Mouse (Mus musculus) retina, postnatal 7 days (tissue): ENCODE data around the gene Nlrc5.
A peak's percentile ranks its signal among the peaks of the same experiment; 100 is the strongest.

Source experiments
- DNase-seq: peaks from one replicate; pipeline ENCODE4 v3.0.0-alpha.2; 2012; ENCODE audit warnings: low read depth, low spot score

The Nlrc5 gene

GRCm38 (mm10) chr8:94469656-94470055, 35.5 kb downstream of the Nlrc5 start:
- no peak for DNase-seq

GRCm38 (mm10) chr8:94470794-94471193, 36.6 kb downstream of the Nlrc5 start:
- no peak for DNase-seq

DNA sequence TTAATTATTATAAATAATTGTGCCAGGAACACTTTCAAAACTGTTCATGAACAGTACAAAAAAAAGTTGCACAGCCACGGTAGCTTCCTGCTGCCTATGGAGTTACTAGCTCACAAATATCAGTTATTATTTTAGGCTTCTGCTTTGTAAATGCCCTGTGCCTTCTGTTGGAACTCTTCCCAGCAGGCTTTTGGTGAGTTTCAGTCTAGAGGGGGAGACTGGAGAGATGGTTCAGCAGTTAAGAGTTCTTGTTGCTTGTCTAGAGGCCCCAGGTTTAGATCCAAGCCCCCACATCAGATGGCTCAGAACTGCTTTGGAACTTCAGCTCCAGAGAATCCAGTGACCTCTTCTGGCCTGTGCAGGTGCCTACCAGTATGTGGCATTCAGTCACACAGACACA, 37.1 kb downstream of the Nlrc5 start:
- no peak for DNase-seq

DNA sequence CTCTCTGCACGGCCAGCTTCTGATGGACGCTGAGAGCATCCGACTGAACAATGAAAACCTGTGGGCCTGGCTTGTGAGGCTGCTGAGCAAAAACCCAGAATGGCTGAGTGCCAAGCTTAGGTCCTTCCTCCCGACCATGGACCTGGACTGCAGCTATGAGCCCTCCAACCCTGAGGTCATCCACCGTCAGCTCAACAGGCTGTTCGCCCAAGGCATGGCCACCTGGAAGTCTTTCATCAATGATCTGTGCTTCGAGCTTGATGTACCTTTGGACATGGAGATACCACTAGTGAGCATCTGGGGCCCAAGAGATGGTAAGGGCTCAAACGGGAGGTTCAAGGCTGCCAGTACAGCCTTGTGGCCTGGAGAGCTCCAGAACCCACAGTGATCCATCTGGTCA, 38.6 kb downstream of the Nlrc5 start:
- DNase-seq = no peak

- DNase-seq = no peak
Measured at GRCm38 (mm10) chr8:94473431-94473830, 39.3 kb downstream of the Nlrc5 start.

- no peak for DNase-seq
Measured at GRCm38 (mm10) chr8:94475786-94476185, 41.6 kb downstream of the Nlrc5 start.

DNA sequence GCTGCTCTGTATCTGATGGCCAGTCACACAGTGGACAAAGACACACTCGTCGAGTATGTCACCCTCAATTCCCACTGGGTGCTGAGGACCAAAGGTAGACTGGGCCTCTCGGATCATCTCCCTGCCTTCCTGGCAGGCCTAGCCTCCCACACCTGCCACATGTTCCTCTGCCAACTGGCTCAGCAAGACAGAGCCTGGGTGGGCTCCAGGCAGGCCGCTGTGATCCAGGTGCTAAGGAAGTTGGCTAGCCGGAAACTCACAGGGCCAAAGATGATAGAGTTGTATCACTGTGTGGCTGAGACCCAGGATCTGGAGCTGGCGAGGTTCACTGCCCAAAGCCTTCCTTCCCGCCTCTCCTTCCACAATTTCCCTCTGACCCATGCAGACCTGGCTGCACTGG, 42.7 kb downstream of the Nlrc5 start:
- DNase-seq = no peak

DNA sequence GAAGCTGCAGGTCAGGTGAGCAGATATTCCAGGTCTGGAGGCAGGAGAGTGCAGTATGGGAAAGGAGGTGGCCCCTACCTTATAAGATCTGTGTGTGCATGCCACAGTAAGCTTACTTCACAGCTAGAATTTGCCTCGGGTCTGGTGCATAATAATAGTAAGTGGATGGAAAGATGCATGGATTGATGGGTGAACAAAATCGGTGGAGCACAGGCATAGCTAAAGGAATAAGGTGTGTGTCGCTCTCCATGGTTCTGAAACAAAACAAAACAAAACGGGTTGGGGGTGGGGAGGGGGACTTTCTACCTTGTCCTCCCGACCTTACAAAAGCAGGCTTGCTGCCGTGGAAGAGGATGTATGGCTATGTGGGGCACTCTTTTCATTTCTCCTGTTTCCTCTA, 47.9 kb downstream of the Nlrc5 start:
- no peak for DNase-seq

- DNase-seq = no peak
Measured at GRCm38 (mm10) chr8:94485288-94485687, 51.1 kb downstream of the Nlrc5 start.

GRCm38 (mm10) chr8:94485882-94486281, 51.7 kb downstream of the Nlrc5 start:
- peak; percentile 8 for DNase-seq

- DNase-seq = no peak
Measured at GRCm38 (mm10) chr8:94488016-94488415, 53.9 kb downstream of the Nlrc5 start.

GRCm38 (mm10) chr8:94489809-94490483, 55.8 kb downstream of the Nlrc5 start:
- DNase-seq = no peak

DNA sequence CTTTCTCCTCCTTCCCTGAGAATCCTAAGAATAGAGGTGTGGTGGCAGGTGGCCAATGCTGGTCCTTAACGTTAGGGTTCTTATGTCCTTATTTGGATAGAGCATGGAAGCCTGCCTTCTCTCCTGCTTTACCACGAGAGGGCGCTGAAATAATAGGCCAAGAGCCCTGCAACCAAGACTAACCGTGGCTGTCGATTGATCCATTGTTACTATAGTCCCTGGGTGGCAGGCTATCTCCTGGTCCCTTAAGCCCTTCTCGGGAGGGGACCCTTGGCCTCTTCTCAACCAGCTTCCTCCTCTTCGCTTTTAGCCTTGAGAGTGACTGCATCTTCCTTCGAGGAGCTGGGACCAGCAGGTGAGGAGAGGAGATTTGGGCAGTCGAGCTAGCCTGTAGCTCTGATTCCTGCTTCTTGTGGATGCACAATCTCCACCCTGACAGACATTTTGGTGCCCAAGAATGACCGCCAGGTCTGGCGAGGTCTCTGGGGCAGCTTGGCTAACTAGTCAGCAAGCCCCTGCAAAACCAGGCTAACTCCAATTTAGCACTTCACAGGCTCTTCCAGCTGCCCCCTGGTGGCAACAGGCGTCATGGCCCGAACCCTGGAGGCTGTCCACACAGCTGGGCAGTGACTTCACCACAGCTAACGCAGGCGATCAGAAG, 58.0 kb downstream of the Nlrc5 start:
- DNase-seq = peak; percentile 45

- DNase-seq = no peak
Measured at GRCm38 (mm10) chr8:94493240-94493639, 59.1 kb downstream of the Nlrc5 start.

DNA sequence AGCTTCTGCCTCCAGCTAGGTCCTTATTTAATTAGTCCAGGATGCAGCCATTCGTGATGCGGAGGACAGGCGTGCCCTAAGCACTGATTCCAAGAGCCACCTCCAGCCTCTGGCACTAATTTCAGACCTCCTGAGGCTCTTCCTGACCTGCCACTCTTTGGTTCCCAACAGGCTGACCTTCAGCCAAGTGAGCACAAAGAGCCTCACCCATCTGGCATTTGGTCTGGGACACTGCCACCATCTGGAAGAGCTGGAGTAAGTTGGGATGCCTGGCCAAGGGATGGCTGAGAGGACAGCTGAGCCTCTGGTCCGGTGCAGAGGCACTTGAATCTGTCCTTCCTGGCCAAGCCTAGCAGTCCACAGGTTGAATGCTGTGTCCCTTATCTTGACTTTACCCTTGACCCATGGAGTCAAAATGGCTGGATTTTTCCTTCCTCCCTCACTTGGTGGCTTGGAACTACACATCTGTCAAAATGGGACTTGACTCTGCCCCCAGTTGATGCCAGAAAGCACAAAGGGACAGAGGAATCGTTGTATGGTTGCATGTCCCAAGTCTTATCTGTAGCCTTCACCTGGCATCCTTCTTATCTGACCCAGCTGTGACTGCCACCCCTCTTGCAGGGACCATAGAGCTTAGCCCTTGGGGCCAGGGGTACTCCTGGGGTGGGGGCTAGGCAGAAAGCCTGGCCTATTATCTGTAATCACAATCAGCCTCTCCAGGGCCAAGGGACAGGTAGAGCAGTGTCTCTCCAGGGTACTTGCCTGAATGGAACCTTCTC, 81.5 kb downstream of the Nlrc5 start:
- no peak for DNase-seq

GRCm38 (mm10) chr8:94516209-94516593, 82.0 kb downstream of the Nlrc5 start:
- DNase-seq = no peak

- no peak for DNase-seq
Measured at GRCm38 (mm10) chr8:94516766-94517165, 82.6 kb downstream of the Nlrc5 start.

GRCm38 (mm10) chr8:94518331-94518730, 84.2 kb downstream of the Nlrc5 start:
- DNase-seq = no peak

GRCm38 (mm10) chr8:94519021-94519420, 84.9 kb downstream of the Nlrc5 start:
- DNase-seq = no peak

- DNase-seq = no peak
Measured at GRCm38 (mm10) chr8:94521481-94521880, 87.3 kb downstream of the Nlrc5 start.

GRCm38 (mm10) chr8:94522482-94522881, 88.3 kb downstream of the Nlrc5 start:
- no peak for DNase-seq

DNA sequence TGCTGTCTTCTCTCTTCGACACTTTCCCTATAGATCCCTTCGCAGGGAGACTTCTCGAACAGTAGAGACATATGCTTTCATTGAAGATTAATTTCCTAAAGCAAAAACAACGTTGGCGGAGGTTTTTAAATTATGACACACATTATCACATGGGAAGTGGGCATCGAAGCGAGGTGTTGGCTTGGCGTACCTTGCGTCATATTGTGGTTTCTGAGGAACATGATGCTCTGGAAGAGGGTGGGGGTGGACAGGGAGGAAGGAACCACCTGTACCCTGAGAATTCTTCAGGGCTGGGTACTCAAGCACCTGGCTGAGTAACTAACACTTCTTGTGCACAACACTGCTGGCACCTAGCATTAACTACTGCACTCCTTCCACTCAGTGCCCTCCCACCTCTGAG, 90.4 kb downstream of the Nlrc5 start:
- no peak for DNase-seq

- no peak for DNase-seq
Measured at GRCm38 (mm10) chr8:94527178-94527577, 93.0 kb downstream of the Nlrc5 start.
